Mouse (Mus musculus): ENCODE data around the gene Lrrc71. TPM values are rescaled to one million over a fixed set of nuclear protein-coding genes. Genes with fewer than 3 reads are reported as not detected.

Lrrc71 gene
- polyA plus RNA-seq, 1 experiment: not detected

DNA sequence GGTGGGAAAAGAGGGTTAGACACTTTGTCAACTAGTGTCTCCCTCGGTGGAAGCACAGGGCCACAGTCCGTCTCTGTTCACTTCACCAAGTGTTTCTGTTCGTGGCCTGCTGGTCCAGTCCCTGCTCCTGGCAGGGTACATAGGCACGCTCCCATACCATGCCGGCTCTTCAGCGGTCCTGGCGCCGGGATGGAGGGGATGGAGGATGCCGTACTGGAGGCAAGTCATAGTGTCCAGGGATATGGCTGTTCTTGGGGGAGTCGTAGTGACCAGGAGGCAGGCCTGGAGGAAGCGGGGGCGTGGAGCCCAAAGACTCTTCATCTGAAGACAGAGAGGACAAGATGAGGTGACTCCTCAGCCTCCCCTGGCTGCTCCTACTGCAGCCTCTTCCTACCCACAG is 1.6 kb upstream of the Lrrc71 start:
- H3K4me3 ChIP-seq (ENCODE audit: insufficient read depth, low read length): no peak overlapping the region
- no peaks in the 10 kb centered on the region for H3K4me1 ChIP-seq (ENCODE audit: control insufficient read depth, insufficient read depth, low read length)
- no peak overlapping the region for H3K27ac ChIP-seq (ENCODE audit: insufficient read depth, low read depth, low read length)
- TF ChIP-seq CTCF (IDR thresholded peaks at IDR 0.05; ENCODE audit: low read depth, low read length) (no peak), POLR2A (IDR thresholded peaks at IDR 0.05; ENCODE audit: borderline replicate concordance, low read depth, low read length) (no peak)

DNA sequence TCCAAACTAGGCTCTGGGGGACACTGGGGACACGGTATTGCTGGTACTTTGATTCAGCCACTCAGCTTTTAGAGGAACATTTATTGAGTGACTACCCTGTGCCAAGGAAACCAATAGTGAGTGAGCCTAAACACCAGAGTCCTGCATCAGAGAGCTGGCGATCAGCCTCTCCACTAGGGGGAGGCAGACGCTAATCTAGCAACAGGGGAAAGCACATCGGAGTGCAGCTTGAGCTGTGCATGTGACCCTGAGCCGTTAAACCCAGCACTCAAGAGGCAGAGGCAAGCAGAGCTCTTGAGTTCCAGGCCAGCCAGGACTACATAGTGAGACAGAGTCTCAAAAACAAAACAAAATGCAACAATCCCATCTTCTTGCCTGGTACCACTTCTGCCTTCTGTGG is 611 bp upstream of the Lrrc71 start:
- Histone ChIP-seq H3K4me3 (ENCODE audit: insufficient read depth, low read length) (no peak overlapping the region), H3K4me1 (ENCODE audit: control insufficient read depth, insufficient read depth, low read length) (no peaks in the 10 kb centered on the region), H3K27ac (ENCODE audit: insufficient read depth, low read depth, low read length) (no peak overlapping the region)
- TF ChIP-seq CTCF (IDR thresholded peaks at IDR 0.05; ENCODE audit: low read depth, low read length) (peak; percentile 27; the same call in 1 of the 2 replicates), POLR2A (IDR thresholded peaks at IDR 0.05; ENCODE audit: borderline replicate concordance, low read depth, low read length) (no peak)

DNA sequence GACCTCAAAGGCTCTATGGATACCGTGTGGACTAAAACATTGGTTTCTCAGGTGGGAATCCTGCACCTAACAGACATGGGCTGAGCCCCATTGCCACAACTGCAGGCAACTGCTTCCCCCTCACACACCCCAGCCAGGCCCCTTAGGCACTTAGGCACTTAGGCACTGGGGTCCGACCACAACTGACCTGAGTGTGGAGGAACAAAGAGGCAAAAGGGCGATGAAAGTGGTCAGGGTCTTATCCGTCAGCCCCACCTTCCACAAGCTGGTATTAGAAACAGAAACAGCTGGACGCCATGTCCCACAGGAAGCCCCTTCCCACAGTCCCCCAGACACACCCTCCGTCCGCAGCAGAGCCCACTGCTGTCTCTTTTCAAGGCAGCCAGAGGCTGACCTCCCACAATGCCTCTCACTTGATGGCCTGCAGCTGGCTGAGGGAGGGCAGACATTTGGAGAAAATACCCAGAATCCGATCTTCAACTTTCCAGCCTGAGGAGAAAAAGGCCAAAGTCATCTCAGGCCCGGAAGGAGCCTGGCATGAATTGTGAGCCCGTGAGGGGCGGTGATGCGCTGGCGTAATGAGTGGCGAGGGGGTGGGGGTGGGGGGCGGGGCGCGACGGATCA is 3.3 kb downstream of the Lrrc71 start:
- Histone ChIP-seq H3K27ac (ENCODE audit: insufficient read depth, low read depth, low read length) (no peak overlapping the region), H3K4me3 (ENCODE audit: insufficient read depth, low read length) (no peak overlapping the region), H3K4me1 (ENCODE audit: control insufficient read depth, insufficient read depth, low read length) (no peaks in the 10 kb centered on the region)
- TF ChIP-seq POLR2A (IDR thresholded peaks at IDR 0.05; ENCODE audit: borderline replicate concordance, low read depth, low read length) (no peak), CTCF (IDR thresholded peaks at IDR 0.05; ENCODE audit: low read depth, low read length) (no peak)

DNA sequence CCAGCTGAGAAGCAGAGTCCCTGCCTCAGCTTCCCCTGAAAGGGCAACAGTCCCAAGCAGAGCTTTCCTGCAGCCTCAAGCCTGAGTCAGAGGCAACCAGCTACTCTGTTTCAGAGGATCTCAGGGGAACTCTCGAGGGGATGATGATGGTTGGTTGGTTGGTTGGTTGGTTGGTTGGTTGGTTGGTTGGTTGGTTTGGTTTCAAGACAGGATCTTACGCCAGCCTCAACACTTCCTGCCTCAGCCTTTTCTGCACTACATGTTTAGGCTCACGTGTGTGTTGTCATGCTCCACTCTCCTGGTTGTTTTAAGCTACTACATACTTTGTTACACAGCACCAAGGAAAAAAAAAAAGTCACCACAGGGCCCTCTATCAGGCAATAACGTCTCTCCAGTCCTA is 4.5 kb downstream of the Lrrc71 start:
- no peak for TF ChIP-seq CTCF (IDR thresholded peaks at IDR 0.05; ENCODE audit: low read depth, low read length)
- TF ChIP-seq POLR2A (IDR thresholded peaks at IDR 0.05; ENCODE audit: borderline replicate concordance, low read depth, low read length): no peak
- no peaks in the 10 kb centered on the region for H3K4me1 ChIP-seq (ENCODE audit: control insufficient read depth, insufficient read depth, low read length)
- H3K4me3 ChIP-seq (ENCODE audit: insufficient read depth, low read length): no peak overlapping the region
- H3K27ac ChIP-seq (ENCODE audit: insufficient read depth, low read depth, low read length): no peak overlapping the region

DNA sequence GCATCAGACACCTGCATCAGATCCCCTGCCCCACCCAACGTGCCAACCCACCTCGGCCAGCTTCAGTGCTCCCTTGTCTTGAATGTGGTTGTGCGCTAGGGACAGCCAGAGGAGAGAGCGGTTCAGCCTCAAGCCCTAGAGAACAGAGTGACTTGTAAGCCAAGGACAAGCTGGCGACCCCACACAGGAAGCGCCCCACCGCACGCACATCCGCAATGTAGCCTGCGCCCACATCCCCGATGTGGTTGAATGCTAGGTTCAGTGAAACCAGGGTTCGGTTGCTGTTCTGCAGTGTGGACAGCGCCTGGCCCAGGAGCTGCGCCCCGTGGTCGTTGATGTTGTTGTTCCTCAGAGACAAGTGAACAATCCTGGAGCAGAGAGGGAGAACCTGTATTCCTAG is 5.7 kb downstream of the Lrrc71 start:
- TF ChIP-seq CTCF (IDR thresholded peaks at IDR 0.05; ENCODE audit: low read depth, low read length) (no peak), POLR2A (IDR thresholded peaks at IDR 0.05; ENCODE audit: borderline replicate concordance, low read depth, low read length) (no peak)
- H3K4me1 ChIP-seq (ENCODE audit: control insufficient read depth, insufficient read depth, low read length): no peaks in the 10 kb centered on the region
- H3K27ac ChIP-seq (ENCODE audit: insufficient read depth, low read depth, low read length): no peak overlapping the region
- no peak overlapping the region for H3K4me3 ChIP-seq (ENCODE audit: insufficient read depth, low read length)

DNA sequence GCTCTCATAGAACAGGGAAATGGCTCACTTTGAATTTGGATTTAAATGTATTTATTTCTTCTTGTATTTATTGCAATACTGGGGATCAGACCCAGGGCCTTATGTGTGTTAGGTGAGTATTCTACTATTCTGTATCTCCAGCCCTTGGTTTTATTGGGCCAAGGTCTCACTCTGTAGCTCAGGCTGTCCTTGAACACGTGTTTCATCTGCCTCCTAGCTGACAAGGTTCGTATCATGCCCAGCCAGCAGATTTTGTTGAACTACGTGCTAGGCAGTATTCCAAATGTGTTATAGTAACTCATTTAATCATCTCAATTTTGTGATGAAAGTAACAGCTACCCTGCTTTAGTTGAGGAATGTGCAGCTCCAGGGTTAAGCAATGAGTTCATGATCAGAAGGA is 6.4 kb downstream of the Lrrc71 start:
- Histone ChIP-seq H3K4me3 (ENCODE audit: insufficient read depth, low read length) (no peak overlapping the region), H3K27ac (ENCODE audit: insufficient read depth, low read depth, low read length) (no peak overlapping the region), H3K4me1 (ENCODE audit: control insufficient read depth, insufficient read depth, low read length) (no peaks in the 10 kb centered on the region)
- no peak for TF ChIP-seq CTCF (IDR thresholded peaks at IDR 0.05; ENCODE audit: low read depth, low read length)
- no peak for TF ChIP-seq POLR2A (IDR thresholded peaks at IDR 0.05; ENCODE audit: borderline replicate concordance, low read depth, low read length)

DNA sequence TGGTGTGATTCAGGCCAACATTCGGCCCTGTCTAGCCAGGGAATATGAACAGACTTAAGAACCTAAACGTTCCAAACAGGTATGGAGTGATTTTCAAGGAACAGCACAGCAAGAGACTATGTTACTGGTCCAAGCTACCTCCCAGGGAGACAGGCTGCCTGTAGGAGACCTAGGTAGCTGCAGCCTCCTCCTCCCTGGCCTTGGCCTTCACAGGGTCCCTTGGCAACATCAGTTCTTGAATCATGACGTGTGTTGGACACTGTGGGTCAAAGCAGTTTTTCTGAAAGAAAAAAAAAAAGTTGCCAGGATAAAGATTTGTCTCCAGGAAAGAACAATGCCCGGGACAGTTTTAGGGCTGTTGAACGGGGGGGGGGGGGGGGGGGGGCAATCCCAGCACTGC is 9.5 kb downstream of the Lrrc71 start:
- no peak overlapping the region for H3K4me3 ChIP-seq (ENCODE audit: insufficient read depth, low read length)
- no peak overlapping the region for H3K27ac ChIP-seq (ENCODE audit: insufficient read depth, low read depth, low read length)
- no peaks in the 10 kb centered on the region for H3K4me1 ChIP-seq (ENCODE audit: control insufficient read depth, insufficient read depth, low read length)
- TF ChIP-seq CTCF (IDR thresholded peaks at IDR 0.05; ENCODE audit: low read depth, low read length) (no peak), POLR2A (IDR thresholded peaks at IDR 0.05; ENCODE audit: borderline replicate concordance, low read depth, low read length) (no peak)

DNA sequence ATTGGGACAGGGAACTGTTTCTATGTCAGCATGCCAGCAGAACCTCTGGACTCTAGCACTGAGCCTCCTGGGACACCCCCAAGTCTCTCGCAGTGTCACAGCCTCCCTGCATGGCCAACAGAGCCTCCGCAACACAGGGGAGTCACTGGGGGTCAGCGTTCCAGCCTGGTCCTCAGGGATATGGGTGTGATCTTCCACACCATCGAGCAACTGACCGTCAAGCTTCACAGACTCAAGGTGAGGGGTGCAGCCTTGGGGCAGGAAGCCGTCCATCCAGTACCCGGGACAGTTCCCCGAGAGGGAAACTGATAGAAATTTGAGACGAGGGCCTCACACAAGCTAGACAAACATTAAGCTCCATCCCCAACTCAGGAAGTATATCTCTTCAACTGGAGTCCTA is 13.1 kb downstream of the Lrrc71 start:
- Histone ChIP-seq H3K4me1 (ENCODE audit: control insufficient read depth, insufficient read depth, low read length) (no peaks in the 10 kb centered on the region), H3K4me3 (ENCODE audit: insufficient read depth, low read length) (no peak overlapping the region), H3K27ac (ENCODE audit: insufficient read depth, low read depth, low read length) (no peak overlapping the region)
- TF ChIP-seq CTCF (IDR thresholded peaks at IDR 0.05; ENCODE audit: low read depth, low read length) (no peak), POLR2A (IDR thresholded peaks at IDR 0.05; ENCODE audit: borderline replicate concordance, low read depth, low read length) (no peak)

DNA sequence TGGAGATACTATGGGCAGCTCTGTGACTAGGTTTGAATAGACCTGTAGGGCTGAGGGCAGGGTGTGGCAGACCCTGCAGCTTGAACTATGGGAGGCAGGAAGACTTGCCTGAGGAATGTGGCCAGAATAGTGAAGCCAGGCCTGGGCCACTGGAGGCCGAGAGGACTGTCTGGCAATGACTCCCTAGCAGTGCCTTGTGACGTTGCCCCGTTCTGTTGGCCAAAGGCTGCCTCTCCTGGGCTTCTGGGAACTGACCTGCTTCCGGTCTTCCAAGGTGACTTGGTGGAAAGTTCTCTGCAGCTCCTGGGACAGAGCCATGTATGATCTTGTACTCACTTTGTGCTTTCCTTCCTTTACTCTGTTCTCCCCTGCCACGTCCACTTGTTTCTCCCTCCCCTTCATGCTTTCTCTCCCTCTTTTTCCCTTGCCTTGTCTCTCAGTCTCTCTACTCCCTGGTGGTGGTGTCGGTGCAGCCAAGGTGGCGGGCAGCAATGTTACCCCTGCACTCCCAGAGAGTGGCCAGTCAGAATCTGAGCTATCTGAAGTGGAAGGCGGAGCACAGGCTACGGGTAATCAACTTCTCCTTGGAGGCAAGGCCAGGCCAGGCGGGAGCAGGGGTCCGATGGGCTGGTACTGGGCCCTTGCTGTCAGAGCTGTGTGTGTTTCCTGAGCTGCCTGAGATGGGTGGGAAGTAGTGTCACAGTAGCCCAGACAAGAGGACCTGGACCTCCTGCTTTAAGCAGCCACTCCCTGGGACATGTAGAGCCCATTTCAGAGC is 14.3 kb downstream of the Lrrc71 start:
- Histone ChIP-seq H3K4me3 (ENCODE audit: insufficient read depth, low read length) (no peak overlapping the region), H3K27ac (ENCODE audit: insufficient read depth, low read depth, low read length) (no peak overlapping the region), H3K4me1 (ENCODE audit: control insufficient read depth, insufficient read depth, low read length) (no peaks in the 10 kb centered on the region)
- TF ChIP-seq POLR2A (IDR thresholded peaks at IDR 0.05; ENCODE audit: borderline replicate concordance, low read depth, low read length): no peak
- TF ChIP-seq CTCF (IDR thresholded peaks at IDR 0.05; ENCODE audit: low read depth, low read length): no peak

DNA sequence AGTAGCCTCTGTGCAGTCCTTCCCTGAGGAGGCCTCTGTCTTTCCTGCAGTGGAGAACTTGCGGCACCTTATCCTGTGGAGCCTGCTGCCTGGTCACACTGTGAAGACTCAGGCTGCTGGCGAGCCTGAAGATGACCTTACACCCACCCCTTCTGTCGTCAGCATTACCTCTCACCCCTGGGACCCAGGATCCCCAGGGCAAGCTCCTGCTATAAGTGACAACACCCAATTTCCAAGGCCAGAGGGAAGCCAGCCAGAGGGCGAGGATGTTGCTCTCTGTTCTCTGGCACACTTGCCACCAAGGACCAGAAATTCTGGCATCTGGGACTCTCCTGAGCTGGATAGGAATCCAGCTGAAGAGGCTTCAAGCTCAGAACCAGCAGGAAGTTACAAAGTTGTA is 15.3 kb downstream of the Lrrc71 start:
- H3K4me3 ChIP-seq (ENCODE audit: insufficient read depth, low read length): no peak overlapping the region
- H3K27ac ChIP-seq (ENCODE audit: insufficient read depth, low read depth, low read length): no peak overlapping the region
- TF ChIP-seq CTCF (IDR thresholded peaks at IDR 0.05; ENCODE audit: low read depth, low read length) (no peak), POLR2A (IDR thresholded peaks at IDR 0.05; ENCODE audit: borderline replicate concordance, low read depth, low read length) (no peak)
- no peaks in the 10 kb centered on the region for H3K4me1 ChIP-seq (ENCODE audit: control insufficient read depth, insufficient read depth, low read length)

Data from bone marrow macrophage, adult 2 months (primary cell).